Mouse (Mus musculus) ES-E14 (cell line): ENCODE data around the gene Gprc5a. TPM values are rescaled to one million over a fixed set of nuclear protein-coding genes. Genes with fewer than 3 reads are reported as not detected.

Experiments used
- DNase-seq: peaks from one replicate; pipeline ENCODE4 v3.0.0-alpha.2; 2013; ENCODE audit warnings: low read depth, low spot score
- H3K27ac ChIP-seq: 2 replicates; pipeline ENCODE4 v1.5.1; 2012; ENCODE audit warnings: low read depth, mild to moderate bottlenecking, low read length, moderate library complexity, mixed read lengths; ENCODE audit not compliant: poor library complexity, insufficient read depth, severe bottlenecking
- H3K36me3 ChIP-seq: 2 replicates; pipeline ENCODE4 v1.6.1; 2012; ENCODE audit warnings: mild to moderate bottlenecking, low read length, moderate library complexity, mixed read lengths; ENCODE audit not compliant: control insufficient read depth, poor library complexity, insufficient read depth, severe bottlenecking
- H3K4me1 ChIP-seq, 2 experiments: fragments of 150-350 bp in 1 of 2; sonication (generic) in 1 of 2; 2 replicates each; pipeline ENCODE4 v1.6.1; 2012; ENCODE audit warnings: low read length in 2 of 2, mild to moderate bottlenecking in 1 of 2, mixed read lengths in 1 of 2; ENCODE audit not compliant: control insufficient read depth in 2 of 2, insufficient read depth in 2 of 2, poor library complexity in 1 of 2
- H3K4me3 ChIP-seq, 2 experiments: fragments of 150-350 bp in 1 of 2; sonication (generic) in 1 of 2; 2 replicates each; pipeline ENCODE4 v1.5.1; 2012; ENCODE audit warnings: low read length in 2 of 2, low read depth in 1 of 2, mild to moderate bottlenecking in 1 of 2, mixed read lengths in 1 of 2; ENCODE audit not compliant: insufficient read depth in 1 of 2, poor library complexity in 1 of 2, severe bottlenecking in 1 of 2
- H3K9ac ChIP-seq: 2 replicates; pipeline ENCODE4 v1.6.1; 2012; ENCODE audit warnings: low read depth, mild to moderate bottlenecking, low read length, mixed read lengths; ENCODE audit not compliant: poor library complexity, insufficient read depth, severe bottlenecking
- H3K9me3 ChIP-seq: fragments of 150-350 bp; sonication (generic); 2 replicates; pipeline ENCODE4 v1.6.1; 2012; ENCODE audit warnings: low read depth, mild to moderate bottlenecking, low read length; ENCODE audit not compliant: control insufficient read depth, insufficient read depth
- CHD2 ChIP-seq: IDR thresholded peaks from 2 replicates; pipeline ENCODE4 v1.6.1; 2014; ENCODE audit warnings: mild to moderate bottlenecking, low read depth, low read length, inconsistent platforms
- HCFC1 ChIP-seq: IDR thresholded peaks from 2 replicates; pipeline ENCODE4 v1.6.1; 2012; ENCODE audit warnings: low read length, inconsistent platforms, borderline replicate concordance; ENCODE audit not compliant: insufficient read depth
- MAFK ChIP-seq: IDR thresholded peaks from 2 replicates; pipeline ENCODE4 v1.6.1; 2014; ENCODE audit warnings: mild to moderate bottlenecking, low read depth, low read length, inconsistent platforms; ENCODE audit not compliant: insufficient read depth
- ZC3H11A ChIP-seq: IDR thresholded peaks from 2 replicates; pipeline ENCODE4 v1.6.1; 2012; ENCODE audit warnings: low read depth, mild to moderate bottlenecking, inconsistent platforms, low read length, borderline replicate concordance
- ZNF384 ChIP-seq: IDR thresholded peaks from 2 replicates; pipeline ENCODE4 v1.6.1; 2012; ENCODE audit warnings: low read depth, low read length, inconsistent platforms
- in situ Hi-C, 2 experiments: fragments of 600-800 bp; cut with MboI; formaldehyde crosslinking; loops; one replicate each; pipeline ENCODE4 v1.15.1; 2025; ENCODE audit warnings: low sequenced_read_pairs in 2 of 2, inconsistent platforms in 1 of 2; ENCODE audit not compliant: unreplicated experiment in 2 of 2
- total RNA-seq: library from RNA; depleted of rRNA; stranded (reverse); fragments of 300-350 nt; gene quantifications from 2 replicates; pipeline ENCODE4 v1.2.3, GENCODE M21; 2012

The Gprc5a gene
- total RNA-seq, 1 experiment: 10.6 TPM

- in situ Hi-C loops: no loop called here
- H3K36me3 ChIP-seq: peaks cover 20% of the 10 kb centered on the region
Observed at GRCm38 (mm10) chr6:135024781-135025420, 40.5 kb upstream of the Gprc5a start.

GRCm38 (mm10) chr6:135026232-135026631, 39.2 kb upstream of the Gprc5a start:
- H3K27ac ChIP-seq: no peak overlapping the region
- H3K9me3 ChIP-seq: no peaks in the 10 kb centered on the region
- no peak overlapping the region for H3K9ac ChIP-seq
- H3K36me3 ChIP-seq: peaks cover 15% of the 10 kb centered on the region
- no peak for DNase-seq
- in situ Hi-C loops: no loop called here
- no peak overlapping the region for H3K4me3 ChIP-seq
- no peaks in the 10 kb centered on the region for H3K4me1 ChIP-seq
- TF ChIP-seq ZC3H11A: peak; percentile 56; the same call in 1 of the 2 replicates
- TF ChIP-seq HCFC1: no peak

More at GRCm38 (mm10) chr6:135024781-135025420, 40.5 kb upstream of the Gprc5a start:
- H3K9ac ChIP-seq: no peak overlapping the region
- no peaks in the 10 kb centered on the region for H3K9me3 ChIP-seq
- no peak for TF ChIP-seq HCFC1
- TF ChIP-seq MAFK: no peak
- TF ChIP-seq ZC3H11A: no peak
- no peak for TF ChIP-seq CHD2
- no peak for TF ChIP-seq ZNF384
- DNase-seq: no peak
- H3K4me3 ChIP-seq: no peak overlapping the region
- no peaks in the 10 kb centered on the region for H3K4me1 ChIP-seq
- H3K27ac ChIP-seq: no peak overlapping the region

- no peak overlapping the region for H3K4me3 ChIP-seq
- DNase-seq: no peak
- H3K9ac ChIP-seq: no peak overlapping the region
- H3K9me3 ChIP-seq: no peaks in the 10 kb centered on the region
- peaks cover 11% of the 10 kb centered on the region for H3K36me3 ChIP-seq
- H3K4me1 ChIP-seq: no peaks in the 10 kb centered on the region
- TF ChIP-seq ZC3H11A (no peak), MAFK (no peak), HCFC1 (no peak), CHD2 (no peak), ZNF384 (no peak)
- in situ Hi-C loops: no loop called here
- H3K27ac ChIP-seq: no peak overlapping the region
Observed at GRCm38 (mm10) chr6:135026755-135027154, 38.7 kb upstream of the Gprc5a start.

- TF ChIP-seq CHD2 (no peak), HCFC1 (no peak), ZC3H11A (no peak), MAFK (no peak), ZNF384 (no peak)
- Histone ChIP-seq H3K27ac (no peak overlapping the region), H3K9me3 (no peaks in the 10 kb centered on the region), H3K4me3 (no peak overlapping the region), H3K4me1 (no peaks in the 10 kb centered on the region), H3K36me3 (no peaks in the 10 kb centered on the region), H3K9ac (no peak overlapping the region)
- in situ Hi-C loops: no loop called here
- no peak for DNase-seq
Observed at GRCm38 (mm10) chr6:135029246-135029645, 36.2 kb upstream of the Gprc5a start.
